Mouse (Mus musculus): ENCODE measurements at regions not wholly inside any gene's neighbourhood (a gene's known extent, or its start where the extent isn't known, plus 50 kb on each side); places are given as distances from the start of the nearest gene placed in this dataset.
"Not testable (repeated sequence)": the region's sequence is repeated elsewhere in the genome, so short reads cannot be mapped to it uniquely, and the experiment has no call there.

DNA sequence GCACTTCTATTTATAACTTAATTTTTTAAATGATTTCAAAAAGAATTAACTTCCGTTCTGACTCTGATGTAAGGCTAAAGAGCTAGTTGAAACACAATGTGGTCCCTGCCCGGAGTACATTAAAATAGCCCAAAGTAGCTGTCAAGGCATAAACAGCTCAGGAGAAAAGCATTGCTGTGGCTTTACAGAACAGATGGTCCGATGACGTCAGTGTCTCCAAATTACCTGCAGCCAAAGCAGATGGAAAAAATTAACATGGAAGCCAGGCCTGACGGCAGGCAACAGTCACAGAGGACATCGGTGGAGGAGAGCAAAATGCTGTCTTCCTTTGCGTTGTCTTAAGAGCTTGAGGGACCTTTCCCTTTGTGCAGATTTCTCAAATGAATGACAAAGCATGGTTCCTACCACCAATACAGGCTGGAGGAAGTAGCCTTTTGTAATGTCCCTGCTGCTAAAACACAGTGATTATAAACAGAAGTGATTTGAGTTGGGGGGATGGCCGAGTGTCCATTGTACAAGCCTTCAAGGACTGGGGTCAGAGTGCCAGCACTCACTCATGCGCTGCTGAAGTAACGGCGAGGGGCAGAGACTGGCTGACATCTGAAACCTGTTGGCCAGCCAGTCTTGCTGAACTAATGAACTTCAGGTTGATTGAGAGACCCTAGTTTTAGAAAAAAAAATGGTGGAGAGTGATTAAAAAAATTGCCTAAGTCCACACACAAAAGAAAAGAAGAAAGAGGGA is 101.8 kb upstream of the Plcl2 start:
- peak; percentile 89 to 94 for DNase-seq

DNA sequence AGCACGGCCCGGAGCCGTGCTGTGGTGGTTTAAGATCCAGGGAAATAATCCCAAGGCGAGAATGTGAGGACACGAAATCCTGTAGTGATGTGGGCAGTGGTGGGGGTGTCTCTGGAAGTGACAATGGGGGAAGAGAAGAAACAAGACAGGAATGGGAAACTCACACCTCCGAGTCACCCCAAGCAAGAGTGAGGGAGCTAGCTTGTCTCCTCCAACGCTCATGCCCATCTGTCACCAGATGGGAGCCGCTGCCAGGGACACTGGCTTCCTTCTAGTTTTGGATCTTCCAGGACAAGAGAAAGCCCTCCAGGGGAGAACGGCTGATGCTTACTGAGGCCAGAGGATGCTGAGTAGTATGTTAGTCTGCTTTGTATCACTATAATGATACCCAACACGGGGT is 100.6 kb upstream of the Plcl2 start:
- DNase-seq, result peak; percentile 70

DNA sequence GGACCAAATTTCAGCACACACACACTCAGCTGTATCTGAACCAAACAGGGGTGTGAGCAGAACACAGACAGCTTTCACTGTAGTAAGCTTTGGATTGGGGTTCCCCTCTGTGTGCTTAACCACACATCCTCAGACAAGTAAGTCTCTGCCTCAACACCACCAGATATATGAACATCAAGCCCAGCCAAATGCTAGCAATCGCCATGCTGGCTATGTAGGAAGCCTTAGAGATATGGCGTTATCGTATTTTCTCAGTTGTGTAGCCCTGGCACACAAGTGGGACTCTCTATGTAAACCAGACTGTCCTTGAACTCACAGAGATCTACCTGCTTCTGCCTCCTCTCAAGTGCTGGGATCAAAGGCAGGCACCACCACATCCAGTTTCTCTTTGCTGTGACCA is 99.9 kb upstream of the Plcl2 start:
- no peak for DNase-seq

DNA sequence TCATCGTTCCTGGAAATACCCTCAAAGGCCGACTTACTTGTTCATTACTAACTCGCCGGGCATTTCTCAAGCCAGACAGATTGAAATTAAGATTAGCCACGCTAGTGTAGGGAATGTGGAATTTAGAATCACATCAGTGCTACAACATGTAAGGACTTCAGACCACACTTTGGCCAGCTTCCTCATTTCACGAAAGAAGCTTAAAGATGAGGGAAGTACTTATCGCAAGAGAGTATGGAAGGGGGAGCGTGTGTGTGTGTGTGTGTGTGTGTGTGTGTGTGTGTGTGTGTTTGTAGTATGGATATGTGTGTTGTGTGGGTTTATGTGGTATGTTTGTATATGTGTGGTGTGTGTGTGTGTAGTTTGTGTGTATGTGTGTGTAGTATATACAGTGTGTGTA is 99.3 kb upstream of the Plcl2 start:
- no peak for DNase-seq

DNA sequence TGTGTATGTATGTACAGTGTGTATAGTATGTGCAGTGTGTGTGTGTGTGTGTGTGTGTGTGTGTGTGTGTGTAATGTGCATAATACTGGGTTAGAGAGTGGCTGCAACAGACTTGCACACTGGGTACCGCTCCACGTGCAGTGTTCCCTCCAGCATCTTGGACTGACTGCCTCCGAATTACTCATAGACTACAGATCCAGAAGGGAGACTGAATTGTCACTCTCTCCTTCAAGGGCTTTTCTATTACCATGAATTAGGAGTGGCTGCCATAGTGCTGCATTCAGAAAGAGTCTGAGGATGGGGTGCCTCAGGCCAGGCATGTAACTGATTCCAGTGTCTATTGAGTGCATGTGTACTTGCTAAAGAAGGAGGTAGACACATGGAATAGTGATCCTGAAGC is 98.9 kb upstream of the Plcl2 start:
- DNase-seq, result no peak

DNA sequence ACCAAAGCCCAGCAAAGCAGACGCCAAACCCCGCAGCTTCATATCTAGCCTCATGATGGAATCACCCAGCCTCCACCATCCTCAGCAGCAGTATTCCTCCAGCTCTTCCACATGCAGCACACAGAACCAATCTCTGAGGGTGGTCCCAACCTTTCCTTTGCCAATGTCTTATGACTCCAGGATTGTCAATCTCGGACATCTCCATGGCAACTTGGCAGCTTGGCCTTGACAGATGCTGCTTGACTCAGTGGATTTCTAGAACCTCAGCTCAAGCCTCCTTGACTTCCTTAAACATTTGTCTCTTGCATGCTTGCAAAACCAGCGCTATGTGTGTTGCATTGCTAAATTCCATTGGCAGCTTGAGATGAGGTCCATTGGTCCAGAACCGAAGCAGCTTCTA is 96.8 kb upstream of the Plcl2 start:
- no peak for DNase-seq

DNA sequence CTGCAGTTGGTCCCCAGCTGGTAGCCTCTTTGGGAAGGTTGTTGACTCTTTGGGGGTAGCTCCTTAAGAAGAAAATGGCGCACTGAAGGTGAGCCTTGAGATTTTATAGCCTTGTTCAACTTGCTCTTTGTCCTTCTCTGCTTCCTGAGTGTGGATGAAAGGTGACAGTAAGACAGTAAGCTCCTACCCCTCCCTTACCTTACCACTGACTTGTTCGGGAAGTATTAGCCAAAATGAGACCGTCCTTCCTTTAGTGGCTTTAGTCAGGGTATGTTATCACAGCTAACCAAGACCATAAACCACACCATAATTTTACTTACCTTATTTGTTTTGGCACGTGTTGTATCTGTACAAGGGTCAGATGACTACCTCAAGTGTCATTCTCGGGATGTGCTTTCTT is 95.3 kb upstream of the Plcl2 start:
- DNase-seq, result no peak

DNA sequence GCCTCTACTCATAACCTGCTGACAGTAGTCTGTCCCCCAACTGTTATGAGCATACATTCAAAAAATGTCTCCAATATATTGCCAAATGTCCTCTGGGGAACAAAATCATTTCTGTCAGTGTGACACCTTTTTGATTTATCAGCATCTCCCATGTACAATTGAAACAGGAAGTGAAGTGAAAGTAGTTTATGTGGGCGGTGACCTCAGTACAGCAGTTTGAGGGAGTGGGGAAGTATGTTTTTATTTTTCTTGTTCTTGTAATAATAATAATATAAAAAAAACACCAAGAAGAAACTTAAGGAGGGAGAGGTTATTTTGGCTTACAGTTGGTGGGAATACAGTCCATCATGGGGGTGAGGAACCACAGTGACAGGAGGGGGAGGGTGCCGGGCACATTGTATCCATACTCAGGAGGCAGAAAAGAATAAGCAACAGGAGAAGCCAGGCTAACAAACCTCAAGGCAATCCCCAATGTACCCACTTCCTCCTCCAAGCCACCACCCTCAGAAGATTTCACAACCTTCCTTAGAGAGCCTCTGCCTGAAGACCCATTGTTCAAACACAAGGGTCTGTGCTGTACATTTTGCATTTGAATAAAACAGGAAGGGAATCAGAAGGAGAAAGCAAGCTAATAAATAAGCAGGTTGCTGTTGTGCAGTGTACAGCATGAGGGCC is 93.7 kb upstream of the Plcl2 start:
- no peak for DNase-seq

DNA sequence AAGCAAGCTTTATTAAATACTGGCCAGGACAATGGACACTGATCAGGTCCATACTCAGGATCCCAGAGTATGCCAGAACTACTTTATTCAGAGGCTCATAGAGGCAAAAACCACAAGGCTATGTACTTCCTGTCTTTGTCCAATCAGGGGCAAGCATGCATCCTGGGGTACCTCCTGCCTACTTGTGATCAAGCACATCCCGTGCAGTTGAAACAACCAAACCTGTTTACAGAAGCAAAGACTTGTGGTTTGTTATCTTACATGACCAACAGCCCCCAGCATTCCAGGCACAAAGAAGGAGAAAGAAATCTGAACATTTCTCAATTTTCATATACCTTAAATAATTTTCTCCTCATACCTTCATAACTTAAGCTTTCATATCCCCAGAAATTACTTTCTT is 93.1 kb upstream of the Plcl2 start:
- no peak for DNase-seq

DNA sequence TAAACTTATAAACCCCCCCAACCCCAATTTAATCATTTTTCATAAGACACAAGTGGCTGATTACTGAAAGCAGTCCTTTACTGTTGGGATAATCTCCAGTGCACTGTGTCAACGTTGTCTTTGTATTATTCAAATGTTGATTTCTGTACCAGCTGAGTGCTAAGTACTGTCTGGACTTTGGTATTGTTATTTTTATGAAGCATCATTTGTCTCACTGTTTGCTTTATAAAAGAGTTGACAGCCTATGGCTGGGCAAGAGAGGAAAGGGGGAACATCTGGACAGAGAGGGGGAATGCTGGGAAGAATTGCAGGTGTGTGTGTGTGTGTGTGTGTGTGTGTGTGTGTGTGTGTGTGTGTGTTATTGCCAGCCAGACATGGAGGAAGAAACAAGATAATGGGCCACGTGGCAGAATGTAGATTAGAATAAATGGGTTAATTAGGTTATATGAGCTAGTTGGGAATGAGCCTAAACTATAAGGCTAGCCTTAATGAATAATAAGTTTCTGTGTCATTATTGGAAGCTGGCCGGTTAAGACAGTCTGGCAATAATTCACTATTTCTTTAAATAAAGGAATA is 92.6 kb upstream of the Plcl2 start:
- DNase-seq, result no peak

DNA sequence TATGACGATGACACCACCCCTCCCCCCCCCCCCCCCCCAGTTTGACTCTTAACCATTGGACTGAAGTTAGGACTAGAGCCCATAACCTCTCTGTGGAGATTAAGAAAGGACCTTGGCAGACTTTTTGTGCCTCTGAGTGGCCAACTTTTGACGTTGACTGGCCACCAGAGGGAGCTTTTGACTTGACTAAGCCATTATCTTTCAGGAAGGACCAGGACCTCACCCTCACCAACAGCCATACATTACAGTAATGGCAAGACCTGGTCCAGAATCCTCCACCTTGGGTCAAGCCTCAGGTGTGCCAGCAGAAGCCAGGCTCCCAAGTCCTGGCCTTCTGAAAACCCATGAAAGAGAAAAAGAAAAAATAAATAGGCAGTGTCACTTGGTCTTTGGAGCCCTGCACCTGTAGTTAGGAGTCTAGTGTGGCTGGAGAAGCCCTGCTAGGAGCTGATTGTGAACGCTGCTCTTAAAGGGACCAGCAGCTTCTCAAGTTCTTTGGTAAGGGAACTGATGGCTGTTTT is 90.3 kb upstream of the Plcl2 start:
- DNase-seq, result peak; percentile 28 to 36

DNA sequence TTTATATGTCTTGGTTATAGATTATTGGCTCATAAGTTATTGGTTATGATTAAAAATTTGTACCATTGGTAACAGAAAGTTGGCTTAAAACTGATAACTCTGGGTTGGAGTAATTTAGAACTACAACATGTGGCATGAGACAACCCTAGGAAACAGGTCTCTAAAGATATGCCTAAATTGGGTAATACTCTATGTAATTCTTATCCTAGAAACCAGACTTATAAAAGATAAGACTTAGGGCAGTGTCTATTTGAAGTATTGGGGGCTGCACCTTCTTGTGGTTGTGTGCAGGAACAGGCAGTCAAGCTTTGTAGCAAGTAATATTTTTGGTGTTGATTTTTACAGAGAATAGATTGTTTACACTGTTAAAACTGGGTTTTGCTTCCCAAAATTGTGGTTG is 89.7 kb upstream of the Plcl2 start:
- DNase-seq, result not testable (repeated sequence)

DNA sequence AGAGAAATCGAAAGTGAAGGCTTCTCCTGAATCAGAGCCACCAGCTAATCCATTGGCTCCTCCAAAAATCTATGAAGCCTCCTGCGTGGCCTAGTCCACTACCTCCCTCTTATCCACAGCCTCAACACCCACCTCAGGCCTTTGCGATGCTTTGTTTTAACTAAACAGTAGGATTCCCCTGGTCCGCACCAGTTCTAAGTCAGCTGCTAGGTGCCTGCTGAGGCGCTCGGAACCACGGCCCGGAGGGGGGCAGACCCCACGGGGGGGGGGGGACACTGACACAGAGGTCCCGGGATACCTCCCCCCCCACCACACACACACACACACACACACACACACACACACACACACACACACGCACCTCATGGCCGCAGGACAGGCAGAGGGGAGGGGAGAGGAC is 89.2 kb upstream of the Plcl2 start:
- peak in 1 of 2 experiments; percentile 31 for DNase-seq

DNA sequence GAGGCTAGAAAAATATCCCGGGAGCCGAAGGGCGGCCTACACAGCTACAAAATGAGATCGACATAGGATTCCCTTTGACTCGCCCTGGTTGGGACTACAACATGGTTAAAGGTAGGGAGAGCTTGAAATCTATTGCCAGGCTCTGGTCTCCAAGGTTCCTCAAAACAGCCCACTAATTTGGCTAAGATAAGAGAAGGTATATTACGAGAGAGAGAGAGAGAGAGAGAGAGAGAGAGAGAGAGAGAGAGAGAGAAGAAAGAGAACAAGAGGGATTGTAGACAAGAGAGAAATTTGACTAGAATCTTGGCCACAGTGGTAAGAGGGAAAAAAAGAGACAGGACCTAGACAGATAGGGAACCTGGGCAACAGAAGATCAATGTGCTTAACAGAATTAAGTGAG is 88.5 kb upstream of the Plcl2 start:
- no peak for DNase-seq

DNA sequence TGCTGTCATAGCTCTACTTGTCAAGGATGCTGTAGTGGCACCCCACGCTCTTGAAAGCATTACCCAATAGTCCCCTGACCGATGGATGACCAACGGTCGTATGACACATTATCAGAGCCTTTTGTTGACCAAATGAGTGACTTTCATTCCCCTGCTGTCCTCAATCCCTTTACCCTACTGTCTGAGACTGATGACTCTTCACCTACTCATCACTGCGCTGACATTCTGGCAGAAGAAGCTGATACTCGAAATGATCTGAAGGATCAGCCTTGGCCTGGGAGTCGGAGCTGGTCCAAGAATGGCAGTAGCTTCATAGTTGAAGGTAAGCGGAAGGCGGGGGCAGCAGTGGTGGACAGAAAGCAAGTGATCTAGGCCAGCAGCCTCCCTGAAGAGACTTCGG is 87.7 kb upstream of the Plcl2 start:
- no peak for DNase-seq

DNA sequence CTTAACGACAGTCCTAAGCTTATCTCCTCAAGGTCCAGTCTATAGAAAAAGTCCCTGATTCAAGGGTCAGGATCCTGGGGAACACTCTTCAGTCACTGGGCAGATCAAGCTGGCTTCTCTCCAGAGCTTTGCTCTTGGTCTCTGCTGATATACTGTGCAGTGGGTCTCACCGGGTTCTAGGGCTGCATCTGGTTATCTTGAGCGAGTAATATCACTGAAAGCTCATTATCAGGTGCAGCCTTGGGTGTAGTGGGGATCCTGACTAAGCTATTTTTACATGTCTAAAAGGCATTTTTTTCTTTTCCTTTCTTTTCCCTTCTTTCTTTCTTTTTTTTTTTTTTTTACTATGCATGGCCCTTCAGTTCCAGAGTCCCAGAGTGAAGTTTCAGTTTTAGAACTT is 84.1 kb upstream of the Plcl2 start:
- no peak for DNase-seq

DNA sequence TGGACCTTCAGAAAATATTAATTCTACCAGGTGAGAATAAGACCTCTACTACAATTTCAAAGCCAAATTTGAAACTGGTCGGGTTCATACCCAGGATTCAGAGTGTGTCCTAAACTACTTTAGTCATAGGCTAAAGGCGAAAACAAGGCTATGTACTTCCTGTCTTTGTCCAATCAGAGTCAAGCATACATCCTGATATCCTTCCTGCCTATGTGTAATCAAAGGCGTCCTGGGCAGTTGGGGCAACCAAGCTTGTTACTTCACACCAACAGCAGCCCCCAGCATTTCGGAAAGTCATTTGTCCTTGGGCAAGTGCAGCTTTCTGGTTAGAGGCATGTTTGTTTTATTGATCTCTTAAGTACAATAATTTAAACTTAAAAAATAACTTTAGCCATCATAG is 83.7 kb upstream of the Plcl2 start:
- no peak for DNase-seq

DNA sequence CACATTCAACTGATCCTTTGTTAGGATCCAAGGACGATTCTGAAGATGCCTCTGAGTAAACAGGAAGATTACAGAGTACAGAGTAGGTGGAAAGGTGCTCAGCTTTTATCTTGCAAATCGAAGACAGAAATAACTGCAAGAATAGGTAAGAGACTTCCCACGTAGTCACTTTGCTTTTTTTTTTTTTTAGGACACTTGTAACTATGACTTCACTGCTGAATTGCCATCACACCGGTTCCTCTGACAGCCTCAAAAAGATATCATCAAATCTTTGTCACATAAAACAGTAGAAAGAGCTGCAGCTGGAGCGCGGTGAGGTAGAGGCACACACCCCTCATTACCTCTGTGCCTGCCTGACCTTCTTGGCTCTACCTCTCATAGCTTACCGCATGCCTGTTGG is 83.1 kb upstream of the Plcl2 start:
- no peak for DNase-seq

DNA sequence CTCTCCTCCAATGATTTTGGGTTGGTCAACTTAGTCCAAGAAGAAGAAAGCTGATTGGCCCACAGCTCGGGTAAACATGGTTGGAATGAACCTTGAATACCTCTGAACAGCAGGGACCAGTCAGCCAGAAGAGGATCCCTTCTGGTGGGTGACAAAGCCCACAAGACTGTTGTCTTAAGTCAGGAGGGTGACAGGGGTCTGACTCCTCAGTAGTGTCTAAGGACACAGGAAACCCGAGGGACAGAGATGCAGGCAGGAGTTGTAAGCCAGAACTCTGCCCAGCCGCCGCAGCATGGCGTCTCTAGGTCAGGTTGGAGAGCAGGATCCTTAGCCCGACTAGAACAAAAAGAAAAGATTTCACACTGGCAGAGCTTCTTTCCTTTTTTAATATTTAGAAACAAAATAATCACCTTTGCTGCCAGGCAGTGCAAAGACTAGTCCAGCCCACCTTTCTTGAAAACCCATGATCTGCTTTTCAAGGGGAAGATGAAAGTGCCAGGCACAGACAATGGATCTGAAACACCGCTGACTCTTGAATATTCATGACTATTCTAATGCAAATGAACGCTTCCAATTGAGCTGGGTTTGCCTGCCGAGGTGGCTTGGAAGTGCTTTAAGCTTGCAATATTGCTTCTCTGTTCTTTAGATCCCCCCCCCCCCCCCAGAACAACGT is 81.7 kb upstream of the Plcl2 start:
- no peak for DNase-seq

DNA sequence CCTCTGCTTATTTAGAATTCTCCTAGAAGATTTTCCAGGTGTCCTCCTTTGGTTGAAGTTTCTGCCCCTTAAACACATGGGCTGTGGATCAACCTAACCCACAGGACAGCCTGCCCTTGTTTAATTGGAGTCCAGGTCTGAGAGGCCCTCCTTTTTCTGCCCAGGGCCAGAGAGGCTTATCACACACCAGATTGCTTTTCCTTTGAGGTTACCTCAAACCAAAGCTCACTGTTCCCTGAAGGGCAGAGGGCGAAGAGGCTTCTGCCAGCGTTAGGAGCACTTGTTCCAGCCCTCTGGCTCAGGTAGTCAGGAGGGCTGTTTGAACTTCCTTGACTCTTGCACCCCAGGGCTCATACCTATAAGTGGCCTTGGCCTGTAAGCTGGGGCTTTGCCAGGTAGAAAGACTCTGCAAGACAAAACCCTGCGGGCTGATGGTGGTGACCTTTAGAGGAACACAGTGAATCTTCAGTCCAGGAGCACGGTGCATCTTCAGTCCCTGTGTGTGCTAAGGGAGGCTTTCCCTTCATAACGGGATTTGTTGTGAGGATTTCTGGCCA is 81.1 kb upstream of the Plcl2 start:
- DNase-seq, result no peak

DNA sequence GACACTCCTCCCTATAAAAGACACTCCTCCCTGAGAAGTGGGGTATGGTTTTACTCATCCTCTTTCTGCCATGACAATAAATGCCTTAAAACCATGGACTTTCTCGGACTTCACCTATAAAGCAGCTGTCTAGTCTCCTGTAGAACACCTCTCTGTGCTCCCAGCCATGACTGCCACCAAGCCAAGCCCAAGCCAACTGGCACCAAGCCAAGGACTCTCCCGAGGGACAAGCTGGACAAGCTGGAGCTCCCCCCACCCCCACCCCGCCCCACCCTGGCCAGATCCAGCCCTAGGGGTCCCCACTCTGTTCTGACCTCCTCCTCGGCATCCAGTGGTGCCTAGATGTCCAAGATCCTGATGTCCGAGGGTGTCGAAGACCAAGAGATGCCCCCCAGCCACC is 76.6 kb upstream of the Plcl2 start:
- DNase-seq, result no peak

DNA sequence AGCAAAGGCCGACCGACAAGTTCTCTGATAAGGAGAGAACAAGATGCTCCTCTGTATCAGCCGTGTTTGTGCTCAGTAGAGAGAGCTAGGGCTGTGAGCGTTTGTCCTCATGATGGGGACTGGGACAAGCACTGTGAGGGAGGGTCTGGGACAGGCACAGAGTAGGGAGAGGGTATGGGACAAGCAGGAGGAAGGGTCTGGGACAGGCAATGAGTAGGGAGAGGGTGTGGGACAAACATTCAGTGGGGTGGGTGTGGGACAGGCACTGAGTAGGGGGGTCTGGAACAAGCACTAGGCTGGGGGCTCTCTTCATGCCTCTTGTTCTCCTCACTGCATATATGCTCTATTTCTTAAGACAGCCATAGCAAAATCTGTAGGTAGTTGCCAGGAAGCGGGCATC is 70.2 kb upstream of the Plcl2 start:
- no peak for DNase-seq

DNA sequence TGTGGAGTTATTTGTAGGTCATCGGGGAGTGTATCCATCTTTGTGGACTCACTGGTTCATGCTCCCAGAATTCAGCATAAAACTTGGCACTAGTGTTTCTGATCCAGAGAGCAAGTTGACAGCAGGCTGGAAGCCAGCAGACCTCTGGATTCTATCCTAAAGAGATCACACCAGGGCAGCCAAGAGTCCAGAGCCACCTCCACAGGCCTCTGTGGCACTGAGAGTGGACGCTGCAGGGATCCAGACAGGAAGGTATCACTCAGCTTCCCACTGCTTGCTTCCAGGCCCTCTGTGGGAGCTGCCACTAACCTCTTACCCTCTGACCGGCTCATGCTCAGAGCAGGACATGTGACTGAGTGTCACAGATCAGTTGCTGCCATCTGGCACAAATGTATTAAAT is 69.8 kb upstream of the Plcl2 start:
- peak; percentile 55 to 61 for DNase-seq

All from cerebellum, adult 18-20 months (tissue).